Mouse (Mus musculus): Measurements from ENCODE around the gene Agmo. TPM values are rescaled to one million over a fixed set of nuclear protein-coding genes. Genes with fewer than 3 reads are reported as not detected.

The Agmo gene
- polyA plus RNA-seq, 1 experiment: 0.02 TPM

- Histone ChIP-seq H3K79me3 (ENCODE audit: low read depth) (no peaks in the 10 kb centered on the region), H3K36me3 (ENCODE audit: control insufficient read depth, insufficient read depth) (no peaks in the 10 kb centered on the region), H3K79me2 (ENCODE audit: control insufficient read depth, insufficient read depth) (no peaks in the 10 kb centered on the region), H3K4me3 (ENCODE audit: insufficient read depth, poor library complexity, severe bottlenecking) (no peak overlapping the region), H3ac (ENCODE audit: control insufficient read depth, insufficient read length, low read depth) (no peak overlapping the region), H3K27me3 (ENCODE audit: control insufficient read depth, insufficient read depth, insufficient read length) (no peaks in the 10 kb centered on the region)
- TF ChIP-seq MAX (IDR thresholded peaks at IDR 0.05): no peak
- TF ChIP-seq MYOG (IDR thresholded peaks at IDR 0.05; ENCODE audit: control insufficient read depth, extremely low read depth, insufficient read length): no peak
- TF ChIP-seq CTCF (IDR thresholded peaks at IDR 0.05; ENCODE audit: control insufficient read depth, insufficient read depth, insufficient read length): no peak
- no peak for TF ChIP-seq USF1 (IDR thresholded peaks at IDR 0.05; ENCODE audit: low read depth)
- TF ChIP-seq FOSL1 (IDR thresholded peaks at IDR 0.05; ENCODE audit: insufficient read depth, low read length, poor library complexity, severe bottlenecking): no peak
- TF ChIP-seq CEBPB (IDR thresholded peaks at IDR 0.05; ENCODE audit: low read depth): no peak
These were observed 10.2 kb downstream of the Agmo start for GRCm38 (mm10) chr12:37251688-37252087.

- Histone ChIP-seq H3K79me2 (ENCODE audit: control insufficient read depth, insufficient read depth) (no peaks in the 10 kb centered on the region), H3K27me3 (ENCODE audit: control insufficient read depth, insufficient read depth, insufficient read length) (no peaks in the 10 kb centered on the region), H3K79me3 (ENCODE audit: low read depth) (no peaks in the 10 kb centered on the region), H3K4me3 (ENCODE audit: insufficient read depth, poor library complexity, severe bottlenecking) (no peak overlapping the region), H3ac (ENCODE audit: control insufficient read depth, insufficient read length, low read depth) (no peak overlapping the region), H3K36me3 (ENCODE audit: control insufficient read depth, insufficient read depth) (no peaks in the 10 kb centered on the region)
- TF ChIP-seq USF1 (IDR thresholded peaks at IDR 0.05; ENCODE audit: low read depth) (no peak), MYOG (IDR thresholded peaks at IDR 0.05; ENCODE audit: control insufficient read depth, extremely low read depth, insufficient read length) (no peak), MYOD1 (IDR thresholded peaks at IDR 0.05; ENCODE audit: control insufficient read depth, insufficient read length, low read depth) (no peak), MAX (IDR thresholded peaks at IDR 0.05) (no peak), FOSL1 (IDR thresholded peaks at IDR 0.05; ENCODE audit: insufficient read depth, low read length, poor library complexity, severe bottlenecking) (no peak), CTCF (IDR thresholded peaks at IDR 0.05; ENCODE audit: control insufficient read depth, insufficient read depth, insufficient read length) (no peak), CEBPB (IDR thresholded peaks at IDR 0.05; ENCODE audit: low read depth) (no peak)
These were observed 15.7 kb downstream of the Agmo start for GRCm38 (mm10) chr12:37257099-37257498.

GRCm38 (mm10) chr12:37259771-37260528, 18.5 kb downstream of the Agmo start:
- H3ac ChIP-seq (ENCODE audit: control insufficient read depth, insufficient read length, low read depth): no peak overlapping the region
- TF ChIP-seq CEBPB (IDR thresholded peaks at IDR 0.05; ENCODE audit: low read depth): no peak
- TF ChIP-seq MAX (IDR thresholded peaks at IDR 0.05): no peak
- TF ChIP-seq CTCF (IDR thresholded peaks at IDR 0.05; ENCODE audit: control insufficient read depth, insufficient read depth, insufficient read length): no peak
- TF ChIP-seq MYOG (IDR thresholded peaks at IDR 0.05; ENCODE audit: control insufficient read depth, extremely low read depth, insufficient read length): no peak
- TF ChIP-seq MYOD1 (IDR thresholded peaks at IDR 0.05; ENCODE audit: control insufficient read depth, insufficient read length, low read depth): no peak
- TF ChIP-seq FOSL1 (IDR thresholded peaks at IDR 0.05; ENCODE audit: insufficient read depth, low read length, poor library complexity, severe bottlenecking): no peak
- TF ChIP-seq USF1 (IDR thresholded peaks at IDR 0.05; ENCODE audit: low read depth): no peak
- H3K79me2 ChIP-seq (ENCODE audit: control insufficient read depth, insufficient read depth): no peaks in the 10 kb centered on the region

GRCm38 (mm10) chr12:37263685-37264084, 22.2 kb downstream of the Agmo start:
- Histone ChIP-seq H3K27me3 (ENCODE audit: control insufficient read depth, insufficient read depth, insufficient read length) (no peaks in the 10 kb centered on the region), H3K79me3 (ENCODE audit: low read depth) (no peaks in the 10 kb centered on the region), H3K4me3 (ENCODE audit: insufficient read depth, poor library complexity, severe bottlenecking) (no peak overlapping the region), H3K79me2 (ENCODE audit: control insufficient read depth, insufficient read depth) (no peaks in the 10 kb centered on the region), H3ac (ENCODE audit: control insufficient read depth, insufficient read length, low read depth) (no peak overlapping the region), H3K36me3 (ENCODE audit: control insufficient read depth, insufficient read depth) (no peaks in the 10 kb centered on the region)
- no peak for TF ChIP-seq MYOD1 (IDR thresholded peaks at IDR 0.05; ENCODE audit: control insufficient read depth, insufficient read length, low read depth)
- TF ChIP-seq FOSL1 (IDR thresholded peaks at IDR 0.05; ENCODE audit: insufficient read depth, low read length, poor library complexity, severe bottlenecking): no peak
- TF ChIP-seq CTCF (IDR thresholded peaks at IDR 0.05; ENCODE audit: control insufficient read depth, insufficient read depth, insufficient read length): no peak
- TF ChIP-seq CEBPB (IDR thresholded peaks at IDR 0.05; ENCODE audit: low read depth): no peak
- no peak for TF ChIP-seq MYOG (IDR thresholded peaks at IDR 0.05; ENCODE audit: control insufficient read depth, extremely low read depth, insufficient read length)

More at GRCm38 (mm10) chr12:37259771-37260528, 18.5 kb downstream of the Agmo start:
- no peaks in the 10 kb centered on the region for H3K27me3 ChIP-seq (ENCODE audit: control insufficient read depth, insufficient read depth, insufficient read length)
- H3K79me3 ChIP-seq (ENCODE audit: low read depth): no peaks in the 10 kb centered on the region
- no peak overlapping the region for H3K4me3 ChIP-seq (ENCODE audit: insufficient read depth, poor library complexity, severe bottlenecking)
- H3K36me3 ChIP-seq (ENCODE audit: control insufficient read depth, insufficient read depth): no peaks in the 10 kb centered on the region

- H3ac ChIP-seq (ENCODE audit: control insufficient read depth, insufficient read length, low read depth): no peak overlapping the region
These were observed 27.3 kb downstream of the Agmo start for GRCm38 (mm10) chr12:37268636-37269152.

More at GRCm38 (mm10) chr12:37268636-37269152, 27.3 kb downstream of the Agmo start:
- Histone ChIP-seq H3K36me3 (ENCODE audit: control insufficient read depth, insufficient read depth) (no peaks in the 10 kb centered on the region), H3K79me3 (ENCODE audit: low read depth) (no peaks in the 10 kb centered on the region), H3K4me3 (ENCODE audit: insufficient read depth, poor library complexity, severe bottlenecking) (no peak overlapping the region), H3K27me3 (ENCODE audit: control insufficient read depth, insufficient read depth, insufficient read length) (no peaks in the 10 kb centered on the region), H3K79me2 (ENCODE audit: control insufficient read depth, insufficient read depth) (no peaks in the 10 kb centered on the region)
- no peak for TF ChIP-seq CTCF (IDR thresholded peaks at IDR 0.05; ENCODE audit: control insufficient read depth, insufficient read depth, insufficient read length)
- no peak for TF ChIP-seq FOSL1 (IDR thresholded peaks at IDR 0.05; ENCODE audit: insufficient read depth, low read length, poor library complexity, severe bottlenecking)
- TF ChIP-seq MYOD1 (IDR thresholded peaks at IDR 0.05; ENCODE audit: control insufficient read depth, insufficient read length, low read depth): no peak
